Mouse (Mus musculus): ENCODE measurements at regions not wholly inside any gene's neighbourhood (a gene's known extent, or its start where the extent isn't known, plus 50 kb on each side); places are given as distances from the start of the nearest gene placed in this dataset.

- TF ChIP-seq CTCF (conservative IDR thresholded peaks at IDR 0.05; ENCODE audit: insufficient read depth, insufficient read length, low read depth, low read length) (no peak), POLR2A (IDR thresholded peaks at IDR 0.05; ENCODE audit: low read depth, low read length) (no peak)
Measured at GRCm38 (mm10) chr8:10865941-10866513, 142.2 kb downstream of the Irs2 start.
